Mouse (Mus musculus) forebrain, embryonic 10.5 days (tissue): ENCODE results near the gene Cplx1. TPM values are rescaled to one million over a fixed set of nuclear protein-coding genes. Genes with fewer than 3 reads are reported as not detected.
"Not testable (repeated sequence)": the region's sequence is repeated elsewhere in the genome, so short reads cannot be mapped to it uniquely, and the experiment has no call there.

ENCODE experiments used
- DNase-seq: peaks from one replicate; pipeline ENCODE4 v3.0.0-alpha.2; 2017; ENCODE audit warnings: low spot score; ENCODE audit errors: extremely low spot score
- H3K27ac ChIP-seq: fragments of 300-500 bp; sonication (generic); 2 replicates; pipeline ENCODE4 v1.5.1; 2016; ENCODE audit warnings: mild to moderate bottlenecking
- H3K27me3 ChIP-seq: fragments of 300-500 bp; sonication (generic); 2 replicates; pipeline ENCODE4 v1.6.1; 2016; ENCODE audit warnings: mild to moderate bottlenecking; ENCODE audit not compliant: poor library complexity, severe bottlenecking
- H3K36me3 ChIP-seq: fragments of 300-500 bp; sonication (generic); replicated peaks from 2 replicates; pipeline ENCODE4 v1.6.1; 2016; ENCODE audit warnings: mild to moderate bottlenecking, moderate library complexity
- H3K4me1 ChIP-seq: fragments of 300-500 bp; sonication (generic); 2 replicates; pipeline ENCODE4 v1.6.1; 2016
- H3K4me3 ChIP-seq: fragments of 300-500 bp; sonication (generic); 2 replicates; pipeline ENCODE4 v1.5.1; 2016; ENCODE audit warnings: mild to moderate bottlenecking, moderate library complexity
- H3K9me3 ChIP-seq: fragments of 300-500 bp; sonication (generic); 2 replicates; pipeline ENCODE4 v1.6.1; 2016; ENCODE audit warnings: mild to moderate bottlenecking, moderate library complexity
- WGBS: fragments of 180-500 bp; shearing (Covaris S2); methylation state at CpG from one replicate; pipeline ENCODE4 v1.1.7; 2016; 5-methylcytosine and 5-hydroxymethylcytosine counted together
- polyA plus RNA-seq: library from polyadenylated mRNA; unstranded; fragments of >200 nt; fragmentation: Nextera tagmentation; extraction: Ambion mirVana; gene quantifications from 2 replicates; pipeline ENCODE4 v1.2.1, GENCODE M21; 2016

The Cplx1 gene
- polyA plus RNA-seq, 1 experiment from 2014 or later: 2.7 TPM

GRCm38 (mm10) chr5:108501573-108501972 is 48.3 kb downstream of the Cplx1 start:
- H3K36me3 ChIP-seq: peaks cover 98% of the 10 kb centered on the region

GRCm38 (mm10) chr5:108486148-108486547 is 63.7 kb downstream of the Cplx1 start:
- not testable (repeated sequence) for H3K9me3 ChIP-seq

More at GRCm38 (mm10) chr5:108501573-108501972, 48.3 kb downstream of the Cplx1 start:
- no peak overlapping the region for H3K4me3 ChIP-seq
- no peaks in the 10 kb centered on the region for H3K9me3 ChIP-seq
- no peaks in the 10 kb centered on the region for H3K4me1 ChIP-seq
- 94% methylated on average over 1 of the region's 1 CpGs for whole genome bisulfite sequencing
- no peak overlapping the region for H3K27ac ChIP-seq
- no peaks in the 10 kb centered on the region for H3K27me3 ChIP-seq
- DNase-seq: no peak

GRCm38 (mm10) chr5:108485239-108485638 is 64.6 kb downstream of the Cplx1 start:
- H3K27me3 ChIP-seq: no peaks in the 10 kb centered on the region
- H3K4me3 ChIP-seq: no peak overlapping the region
- no peak overlapping the region for H3K27ac ChIP-seq
- no peaks in the 10 kb centered on the region for H3K9me3 ChIP-seq
- peaks cover 79% of the 10 kb centered on the region for H3K36me3 ChIP-seq
- 86% methylated on average over 2 of the region's 2 CpGs for WGBS
- DNase-seq: no peak
- H3K4me1 ChIP-seq: no peaks in the 10 kb centered on the region

More at GRCm38 (mm10) chr5:108486148-108486547, 63.7 kb downstream of the Cplx1 start:
- not testable (repeated sequence) for H3K27me3 ChIP-seq, H3K4me3 ChIP-seq, H3K27ac ChIP-seq, H3K4me1 ChIP-seq, DNase-seq
- H3K36me3 ChIP-seq: peaks cover 87% of the 10 kb centered on the region
- WGBS: 92% methylated on average over 5 of the region's 5 CpGs

- Histone ChIP-seq H3K27ac (no peak overlapping the region), H3K36me3 (peaks cover 79% of the 10 kb centered on the region), H3K4me3 (no peak overlapping the region), H3K9me3 (no peaks in the 10 kb centered on the region), H3K27me3 (no peaks in the 10 kb centered on the region), H3K4me1 (no peaks in the 10 kb centered on the region)
- 94% methylated on average over 6 of the region's 6 CpGs for WGBS
- DNase-seq: no peak
These were observed 66.8 kb downstream of the Cplx1 start for GRCm38 (mm10) chr5:108483006-108483405.

GRCm38 (mm10) chr5:108475977-108476376 is 73.8 kb downstream of the Cplx1 start:
- peaks cover 93% of the 10 kb centered on the region for H3K36me3 ChIP-seq
- 92% methylated on average over 3 of the region's 3 CpGs for WGBS
- no peak overlapping the region for H3K27ac ChIP-seq
- no peaks in the 10 kb centered on the region for H3K4me1 ChIP-seq
- H3K4me3 ChIP-seq: no peak overlapping the region
- no peak for DNase-seq
- no peaks in the 10 kb centered on the region for H3K27me3 ChIP-seq
- H3K9me3 ChIP-seq: no peaks in the 10 kb centered on the region

- 94% methylated on average over 4 of the region's 4 CpGs for WGBS
- Histone ChIP-seq H3K27me3 (no peaks in the 10 kb centered on the region), H3K27ac (no peak overlapping the region), H3K9me3 (no peaks in the 10 kb centered on the region), H3K4me3 (no peak overlapping the region), H3K4me1 (no peaks in the 10 kb centered on the region), H3K36me3 (peaks cover 79% of the 10 kb centered on the region)
- DNase-seq: no peak
These were observed 76.1 kb downstream of the Cplx1 start for GRCm38 (mm10) chr5:108473737-108474136.

- no peak for DNase-seq
- Histone ChIP-seq H3K9me3 (no peaks in the 10 kb centered on the region), H3K4me3 (no peak overlapping the region), H3K27me3 (no peaks in the 10 kb centered on the region), H3K27ac (no peak overlapping the region), H3K36me3 (peaks cover 63% of the 10 kb centered on the region), H3K4me1 (no peaks in the 10 kb centered on the region)
- 90% methylated on average over 7 of the region's 7 CpGs for WGBS
These were observed 80.2 kb downstream of the Cplx1 start for GRCm38 (mm10) chr5:108469617-108470016.

Other genes with a start within 250 kb of the Cplx1 start
- 7.9 and 8.9 TPM in 2 replicates for gene Pigg, start 237.4 kb downstream of the Cplx1 start, polyA plus RNA-seq
- gene Gm42517, start 182.1 kb downstream of the Cplx1 start, polyA plus RNA-seq: not detected in 2 replicates
- gene Pde6b, start 161.6 kb downstream of the Cplx1 start, polyA plus RNA-seq: 0.20 TPM in 1 of 2 replicates, not detected in the other
- 391 and 392 TPM in 2 replicates for gene Atp5k, start 115.6 kb downstream of the Cplx1 start, polyA plus RNA-seq
- 0.24 TPM in 1 of 2 replicates, not detected in the other for gene Mfsd7a, start 101.1 kb downstream of the Cplx1 start, polyA plus RNA-seq
- gene Pcgf3, start 88.8 kb downstream of the Cplx1 start, polyA plus RNA-seq: 20.0 and 21.1 TPM in 2 replicates
- 62.8 and 64.2 TPM in 2 replicates for gene Gak, start 79.7 kb upstream of the Cplx1 start, polyA plus RNA-seq
- 17.6 TPM in 2 replicates for gene Tmem175, start 79.7 kb upstream of the Cplx1 start, polyA plus RNA-seq
- gene Idua, start 110.3 kb upstream of the Cplx1 start, polyA plus RNA-seq: 10.2 and 11.0 TPM in 2 replicates
- gene Dgkq, start 119.6 kb upstream of the Cplx1 start, polyA plus RNA-seq: 11.3 and 13.3 TPM in 2 replicates
- gene Slc26a1, start 125.5 kb upstream of the Cplx1 start, polyA plus RNA-seq: 0.77 and 1.0 TPM in 2 replicates
- gene Fgfrl1, start 142.4 kb upstream of the Cplx1 start, polyA plus RNA-seq: 10.4 and 12.3 TPM in 2 replicates
- gene Rnf212, start 225.0 kb upstream of the Cplx1 start, polyA plus RNA-seq: 0.27 TPM in 1 of 2 replicates, not detected in the other
- gene Tmed11, start 245.3 kb upstream of the Cplx1 start, polyA plus RNA-seq: not detected in 2 replicates